In genomic region chr2:91264711-91265681, GRCm38 (mm10) we compare ENCODE assay signal across 8 mouse cellular contexts. TPM values are rescaled to one million over a fixed set of nuclear protein-coding genes. Genes with fewer than 3 reads are reported as not detected.
A peak's percentile ranks its signal among the peaks of the same experiment; 100 is the strongest.
DNase-seq lines count a peak whose midpoint lies in the region; ATAC-seq and TF ChIP-seq lines count a peak whose summit lies in the region.

Gene Arfgap2, plus strand, starts transcription at chr2:91264974.

- 2% methylated on average over 72 of the region's 72 CpGs for WGBS in forebrain, embryonic 11.5 days
- under 1% methylated on average over 72 of the region's 72 CpGs for WGBS in heart, embryonic 16.5 days
- WGBS in liver, embryonic 15.5 days (ENCODE audit: insufficient replicate concordance): 1% methylated on average over 72 of the region's 72 CpGs
- WGBS in neural tube, embryonic 12.5 days: 2% methylated on average over 72 of the region's 72 CpGs

- H3K27me3 ChIP-seq in CH12.LX (replicated peaks): peaks cover 2% of the 10 kb centered on the region
- H3K27me3 ChIP-seq in forebrain, embryonic 11.5 days (ENCODE audit: control insufficient read depth, insufficient read depth, low read length): no peaks in the 10 kb centered on the region
- no peaks in the 10 kb centered on the region for H3K27me3 ChIP-seq in heart, embryonic 16.5 days (ENCODE audit: control insufficient read depth, insufficient read depth, low read length)
- H3K27me3 ChIP-seq in liver, embryonic 15.5 days: peaks cover 4% of the 10 kb centered on the region
- H3K27me3 ChIP-seq in neural tube, embryonic 12.5 days (replicated peaks): no peaks in the 10 kb centered on the region

- peak within 1 kb of the TSS; percentile 53 for H3K4me2 ChIP-seq in CH12.LX (ENCODE audit: insufficient read depth, low read depth, poor library complexity, severe bottlenecking)
- H3K4me2 ChIP-seq in forebrain, embryonic 11.5 days (ENCODE audit: low read depth, low read length, severe bottlenecking): peak within 1 kb of the TSS; percentile 71
- peak within 1 kb of the TSS; percentile 74 for H3K4me2 ChIP-seq in heart, embryonic 16.5 days (ENCODE audit: low read depth, low read length)
- peak within 1 kb of the TSS; percentile 82 for H3K4me2 ChIP-seq in liver, embryonic 15.5 days
- peak within 1 kb of the TSS; percentile 85 for H3K4me2 ChIP-seq in neural tube, embryonic 12.5 days (replicated peaks)

- TF ChIP-seq RAD21 in CH12.LX (IDR thresholded peaks at IDR 0.05; ENCODE audit: low read depth, low read length): no peak

- no peaks in the 10 kb centered on the region for H3K9me3 ChIP-seq in CH12.LX (replicated peaks; ENCODE audit: low read length)
- no peaks in the 10 kb centered on the region for H3K9me3 ChIP-seq in forebrain, embryonic 11.5 days (ENCODE audit: control insufficient read depth, low read length)
- H3K9me3 ChIP-seq in heart, embryonic 16.5 days (replicated peaks; ENCODE audit: control insufficient read depth, low read length): no peaks in the 10 kb centered on the region
- H3K9me3 ChIP-seq in liver, embryonic 15.5 days (replicated peaks): no peaks in the 10 kb centered on the region
- H3K9me3 ChIP-seq in neural tube, embryonic 12.5 days: no peaks in the 10 kb centered on the region

- TF ChIP-seq EP300 in CH12.LX (IDR thresholded peaks at IDR 0.05; ENCODE audit: low read length): no peak

- H3K4me1 ChIP-seq in CH12.LX (ENCODE audit: control insufficient read depth in 1 of 2, insufficient read depth in 2 of 2): peaks cover 4 to 21% of the 10 kb centered on the region in 2 experiments; a peak in 3 of 4 replicates
- peaks cover 9% of the 10 kb centered on the region for H3K4me1 ChIP-seq in forebrain, embryonic 11.5 days (replicated peaks; ENCODE audit: control insufficient read depth, insufficient read depth, low read length)
- H3K4me1 ChIP-seq in heart, embryonic 16.5 days (ENCODE audit: control insufficient read depth, insufficient read depth, low read length): peaks cover 12% of the 10 kb centered on the region
- peaks cover 47% of the 10 kb centered on the region for H3K4me1 ChIP-seq in liver, embryonic 15.5 days (replicated peaks)
- H3K4me1 ChIP-seq in neural tube, embryonic 12.5 days: peaks cover 20% of the 10 kb centered on the region

- in situ Hi-C loops in CH12.LX (cut with MboI; ENCODE audit: low pct_ligation_motif_present, low pct_unique_long_range_greater_than_20kb, low sequenced_read_pairs): no loop called here

- peaks cover 31 to 38% of the 10 kb centered on the region in 2 experiments for H3K36me3 ChIP-seq in CH12.LX (replicated peaks in 1 of 2; ENCODE audit: control insufficient read depth in 1 of 2, insufficient read depth in 1 of 2, low read length in 1 of 2)
- H3K36me3 ChIP-seq in forebrain, embryonic 11.5 days (ENCODE audit: control insufficient read depth, insufficient read depth, low read length): peaks cover 7% of the 10 kb centered on the region; the same call in 1 of the 2 replicates
- H3K36me3 ChIP-seq in heart, embryonic 16.5 days (ENCODE audit: control insufficient read depth, insufficient read depth): peaks cover 40% of the 10 kb centered on the region
- peaks cover 36% of the 10 kb centered on the region for H3K36me3 ChIP-seq in liver, embryonic 15.5 days (replicated peaks)
- H3K36me3 ChIP-seq in neural tube, embryonic 12.5 days: peaks cover 37% of the 10 kb centered on the region

- peak; percentile 95 for DNase-seq in CH12.LX (ENCODE audit: extremely low read depth)
- DNase-seq in c-Kit-positive CD71-positive TER-119-negative erythroid progenitor cells, embryonic 14.5 days (ENCODE audit: low read depth): peak; percentile 96
- peak; percentile 99 for DNase-seq in forebrain, embryonic 11.5 days (ENCODE audit: low spot score)
- peak; percentile 98 to 99 for DNase-seq in kidney, postnatal 36 days
- DNase-seq in telencephalon, adult 2 months (ENCODE audit: low read depth, low spot score): peak; percentile 97

- peak within 1 kb of the TSS; percentile 96 for H3K9ac ChIP-seq in CH12.LX (ENCODE audit: insufficient read depth, low read depth)
- peak within 1 kb of the TSS; percentile 89 for H3K9ac ChIP-seq in forebrain, embryonic 11.5 days (ENCODE audit: low read length)
- H3K9ac ChIP-seq in heart, embryonic 16.5 days (ENCODE audit: low read length): peak within 1 kb of the TSS; percentile 93
- peak within 1 kb of the TSS; percentile 95 for H3K9ac ChIP-seq in liver, embryonic 15.5 days
- peak within 1 kb of the TSS; percentile 90 for H3K9ac ChIP-seq in neural tube, embryonic 12.5 days

- peaks cover 23% of the 10 kb centered on the region for H3K79me2 ChIP-seq in CH12.LX (replicated peaks; ENCODE audit: control insufficient read depth, extremely low read depth, insufficient read depth, poor library complexity, severe bottlenecking)

- peak; percentile 89 for TF ChIP-seq POLR2A in CH12.LX (IDR thresholded peaks at IDR 0.05; ENCODE audit: low read depth, low read length)

- dilution Hi-C loops in CH12.LX (cut with MboI; ENCODE audit: extremely low pct_ligation_motif_present, extremely low pct_unique_long_range_greater_than_20kb, low sequenced_read_pairs): no loop called here

- H3K27ac ChIP-seq in CH12.LX (ENCODE audit: insufficient read depth, low read depth): peak within 1 kb of the TSS; percentile 41
- H3K27ac ChIP-seq in forebrain, embryonic 11.5 days (ENCODE audit: low read depth, low read length): peak within 1 kb of the TSS; percentile 87
- H3K27ac ChIP-seq in heart, embryonic 16.5 days (ENCODE audit: low read length): peak within 1 kb of the TSS; percentile 91
- peak within 1 kb of the TSS; percentile 95 for H3K27ac ChIP-seq in liver, embryonic 15.5 days (replicated peaks)
- H3K27ac ChIP-seq in neural tube, embryonic 12.5 days: peak within 1 kb of the TSS; percentile 84

- peak within 1 kb of the TSS; percentile 69 to 95 (median 79) for H3K4me3 ChIP-seq in CH12.LX (replicated peaks in 1 of 3; ENCODE audit: low read depth in 2 of 3, low read length in 2 of 3, poor library complexity in 1 of 3)
- peak within 1 kb of the TSS; percentile 83 for H3K4me3 ChIP-seq in forebrain, embryonic 11.5 days (ENCODE audit: low read depth, low read length)
- H3K4me3 ChIP-seq in heart, embryonic 16.5 days (ENCODE audit: low read length): peak within 1 kb of the TSS; percentile 86
- peak within 1 kb of the TSS; percentile 94 for H3K4me3 ChIP-seq in liver, embryonic 15.5 days (replicated peaks)
- peak within 1 kb of the TSS; percentile 90 for H3K4me3 ChIP-seq in neural tube, embryonic 12.5 days

- peak; percentile 99 for ATAC-seq in forebrain, embryonic 11.5 days (replicated peaks; ENCODE audit: low FRiP score)
- ATAC-seq in heart, embryonic 16.5 days (replicated peaks; ENCODE audit: extremely low read depth, insufficient read depth, low FRiP score): peak; percentile 99
- peak; percentile 98 for ATAC-seq in liver, embryonic 15.5 days (ENCODE audit: insufficient read depth)
- peak; percentile 99 for ATAC-seq in neural tube, embryonic 12.5 days (ENCODE audit: low FRiP score, low read depth)

- no peak for TF ChIP-seq CTCF in CH12.LX (conservative IDR thresholded peaks at IDR 0.05 in 1 of 2, IDR thresholded peaks at IDR 0.05 in 1 of 2; ENCODE audit: low read depth in 2 of 2, low read length in 2 of 2)

TF ChIP-seq in CH12.LX, 34 proteins besides CTCF, POLR2A, EP300 and RAD21 (continues in another document):
- TF ChIP-seq NELFE (IDR thresholded peaks at IDR 0.05; ENCODE audit: low read depth, low read length) (peak; percentile 84; the same call in 1 of the 2 replicates), USF2 (conservative IDR thresholded peaks at IDR 0.05; ENCODE audit: low read depth, low read length) (no peak), RCOR1 (conservative IDR thresholded peaks at IDR 0.05; ENCODE audit: low read depth, low read length) (no peak), PAX5 (IDR thresholded peaks at IDR 0.05; ENCODE audit: low read length) (no peak), JUN (IDR thresholded peaks at IDR 0.05; ENCODE audit: insufficient read depth, low read depth, low read length) (no peak), MYC (IDR thresholded peaks at IDR 0.05; ENCODE audit: low read depth, low read length) (no peak), HCFC1 (IDR thresholded peaks at IDR 0.05; ENCODE audit: low read depth, low read length) (peak; percentile 78), E2F4 (IDR thresholded peaks at IDR 0.05; ENCODE audit: insufficient replicate concordance, low read depth, low read length) (no peak), TBP (conservative IDR thresholded peaks at IDR 0.05; ENCODE audit: low read depth, low read length) (0 out of 2 replicates have a peak, but pooled peaks have one; percentile 16), UBTF (IDR thresholded peaks at IDR 0.05; ENCODE audit: low read depth, low read length) (peak; percentile 76; the same call in 1 of the 2 replicates), ETS1 (conservative IDR thresholded peaks at IDR 0.05; ENCODE audit: low read depth, low read length) (no peak), MAFK (IDR thresholded peaks at IDR 0.05; ENCODE audit: insufficient replicate concordance, low read length) (no peak), GABPA (IDR thresholded peaks at IDR 0.05; ENCODE audit: insufficient replicate concordance, low read depth, low read length) (no peak), MAX (IDR thresholded peaks at IDR 0.05; ENCODE audit: low read length) (peak; percentile 75), MXI1 (IDR thresholded peaks at IDR 0.05; ENCODE audit: low read depth, low read length) (no peak; the same call in 1 of the 2 replicates), ELF1 (IDR thresholded peaks at IDR 0.05; ENCODE audit: low read depth, low read length) (peak; percentile 70), USF1 (IDR thresholded peaks at IDR 0.05; ENCODE audit: low read depth, low read length) (no peak), JUND (conservative IDR thresholded peaks at IDR 0.05; ENCODE audit: low read depth, low read length) (no peak), TCF12 (IDR thresholded peaks at IDR 0.05; ENCODE audit: low read depth, low read length) (peak; percentile 63), ZC3H11A (IDR thresholded peaks at IDR 0.05; ENCODE audit: low read depth, low read length) (no peak), SMC3 (IDR thresholded peaks at IDR 0.05; ENCODE audit: low read depth, low read length) (no peak), MEF2A (IDR thresholded peaks at IDR 0.05; ENCODE audit: borderline replicate concordance, low read depth, low read length) (0 out of 2 replicates have a peak, but pooled peaks have one; percentile 22), CHD2 (IDR thresholded peaks at IDR 0.05; ENCODE audit: low read length) (no peak), ZMIZ1 (IDR thresholded peaks at IDR 0.05; ENCODE audit: low read depth, low read length) (peak; percentile 79)

RNA-seq across cellular contexts. Expression of gene Arfgap2, which starts in this region (rescaled TPM):
- total RNA-seq in CH12.LX (2012; rRNA removed) (57.0 and 71.6 TPM in 2 replicates), CH12.LX (2014; rRNA removed) (48.3 and 55.1 TPM in 2 replicates)
- 77.6 and 80.0 TPM in 2 replicates for polyA plus RNA-seq in CH12.LX (2012; ENCODE audit: insufficient read length, low read depth)
- 84.0 and 89.1 TPM in 2 replicates for polyA plus RNA-seq in forebrain, embryonic 11.5 days (2014; fragmentation: Nextera tagmentation; extraction: Ambion mirVana)
- polyA plus RNA-seq in heart, embryonic 16.5 days (2015; fragmentation: Nextera tagmentation; extraction: Ambion mirVana): 64.9 and 68.9 TPM in 2 replicates
- polyA plus RNA-seq in liver, embryonic 15.5 days (2015; fragmentation: Nextera tagmentation; extraction: Ambion mirVana): 60.7 and 67.9 TPM in 2 replicates
- 79.6 and 81.0 TPM in 2 replicates for polyA plus RNA-seq in neural tube, embryonic 12.5 days (2016; fragmentation: Nextera tagmentation; extraction: Ambion mirVana)

Comparison
In these comparisons a context has a peak if more than half of its experiments do, and no peak if none do; other contexts are left out.
1. Peak in every context shown above with its lines: DNase-seq, ATAC-seq, H3K4me3 ChIP-seq and H3K27ac ChIP-seq.
2. H3K27ac ChIP-seq: peak in every context shown above with its lines; median percentile 95 in liver, embryonic 15.5 days; 91 in heart, embryonic 16.5 days; 87 in forebrain, embryonic 11.5 days; 84 in neural tube, embryonic 12.5 days; 41 in CH12.LX.